Comparison of ENCODE assay signal across 13 mouse cellular contexts in the genomic region with DNA sequence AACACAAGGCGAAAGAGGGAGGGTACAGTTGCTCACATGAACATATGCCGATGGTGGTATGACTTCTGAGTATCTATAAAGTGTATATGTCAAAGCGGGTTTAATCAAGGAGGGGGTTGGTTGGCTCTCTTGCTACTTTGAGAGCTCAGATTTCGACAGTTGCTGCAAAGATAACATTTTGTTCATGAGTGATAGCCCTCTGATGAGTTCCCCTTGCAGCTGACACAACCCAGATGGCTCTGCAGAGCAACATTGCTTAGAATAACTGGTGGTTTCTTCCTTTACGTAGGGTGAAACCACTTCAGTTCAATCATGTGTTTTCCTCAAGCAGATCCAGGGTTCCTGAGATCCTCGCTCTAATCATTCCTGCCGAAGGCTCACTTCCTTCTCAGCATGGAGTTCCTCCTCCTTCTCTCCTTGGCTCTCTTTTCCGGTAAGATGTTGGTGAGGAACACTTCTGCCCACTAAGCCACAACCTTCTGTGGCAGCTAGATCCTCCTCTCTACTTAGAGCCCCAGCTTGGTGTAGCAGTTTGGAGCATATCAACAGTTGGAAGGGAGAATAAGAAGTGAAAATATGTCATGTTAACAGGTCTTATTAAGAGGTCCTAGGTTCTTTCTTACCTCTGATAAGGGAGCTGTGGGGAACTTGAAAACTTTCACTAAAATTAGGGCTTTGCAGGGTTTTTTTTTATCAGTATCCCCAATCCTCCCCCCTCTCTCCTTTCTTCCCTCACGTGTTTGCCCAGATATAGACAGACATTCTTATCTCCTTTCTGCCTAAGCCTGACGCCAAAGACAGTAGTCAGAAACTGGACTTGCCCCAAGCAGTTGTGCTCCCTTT. TPM values are rescaled to one million over a fixed set of nuclear protein-coding genes. Genes with fewer than 3 reads are reported as not detected.
DNase-seq lines count a peak whose midpoint lies in the region; ATAC-seq and TF ChIP-seq lines count a peak whose summit lies in the region.
"Had no signal": no experiment of that assay in that cellular context is flagged by ENCODE, and none has a peak within 500 bp of the region (broad histone marks: within the 10 kb centered on the region; RNA-seq: fewer than 3 reads in every experiment).

No protein-coding gene starts in this region.

- ATAC-seq in heart, embryonic 15.5 days (replicated peaks; ENCODE audit: insufficient number of reproducible peaks, insufficient read depth, low FRiP score, low read depth), result no peak; the same call in 1 of the 2 replicates
- no peak for ATAC-seq in midbrain, embryonic 11.5 days (ENCODE audit: low FRiP score)
- ATAC-seq in midbrain, embryonic 13.5 days, result no peak
- peak; percentile 19 to 48; a peak in 2 of 4 replicates for ATAC-seq in hematopoietic stem cell, adult 5-6 weeks (replicated peaks in 1 of 2; ENCODE audit: insufficient read depth in 1 of 2, low FRiP score in 2 of 2, low TSS enrichment in 1 of 2, low read depth in 1 of 2, poor library complexity in 2 of 2, severe bottlenecking in 2 of 2)
- ATAC-seq in hindbrain, postnatal 0 days, result no peak
- ATAC-seq: forebrain, embryonic 16.5 days had no signal

- H3K9me3 ChIP-seq in heart, embryonic 15.5 days (replicated peaks), result no peaks in the 10 kb centered on the region
- H3K9me3 ChIP-seq in heart, embryonic 10.5 days, result no peaks in the 10 kb centered on the region
- no peaks in the 10 kb centered on the region for H3K9me3 ChIP-seq in midbrain, embryonic 11.5 days (ENCODE audit: control insufficient read depth, low read length)
- no peaks in the 10 kb centered on the region for H3K9me3 ChIP-seq in midbrain, embryonic 13.5 days
- H3K9me3 ChIP-seq in hindbrain, postnatal 0 days (ENCODE audit: low read length), result no peaks in the 10 kb centered on the region

- no peak overlapping the region for H3ac ChIP-seq in myocyte (ENCODE audit: control insufficient read depth, insufficient read length)

- H3K4me2 ChIP-seq in heart, embryonic 15.5 days, result peak overlapping the region; percentile 17; the same call in 1 of the 2 replicates
- no peak overlapping the region for H3K4me2 ChIP-seq in midbrain, embryonic 11.5 days
- no peak overlapping the region for H3K4me2 ChIP-seq in midbrain, embryonic 13.5 days (replicated peaks)
- peak overlapping the region; percentile 40 for H3K4me2 ChIP-seq in myocyte (ENCODE audit: low read depth)
- H3K4me2 ChIP-seq in hindbrain, postnatal 0 days (ENCODE audit: low read depth, low read length), result no peak overlapping the region

- DNase-seq in heart, embryonic 10.5 days (ENCODE audit: low spot score), result no peak
- peak; percentile 67 for DNase-seq in midbrain, embryonic 11.5 days (ENCODE audit: low spot score, missing footprints)
- no peak for DNase-seq in cerebellum, postnatal 25 days
- no peak for DNase-seq in hindbrain, postnatal 0 days (ENCODE audit: low spot score)
- DNase-seq: adrenal gland, postnatal 14 days; cerebellum, adult 2 months; left cerebral cortex, postnatal 4 days had no signal

- TF ChIP-seq CTCF in hindbrain, postnatal 0 days (IDR thresholded peaks at IDR 0.05; ENCODE audit: low read depth), result no peak

- H3K27ac ChIP-seq in heart, embryonic 15.5 days, result 0 out of 2 replicates have a peak overlapping the region, but pooled peaks have one; percentile 20
- no peak overlapping the region for H3K27ac ChIP-seq in heart, embryonic 10.5 days
- H3K27ac ChIP-seq in midbrain, embryonic 11.5 days (ENCODE audit: low read depth, low read length), result no peak overlapping the region
- H3K27ac ChIP-seq in midbrain, embryonic 13.5 days, result no peak overlapping the region
- no peak overlapping the region for H3K27ac ChIP-seq in hindbrain, postnatal 0 days

- H3K9ac ChIP-seq in heart, embryonic 15.5 days, result no peak overlapping the region
- no peak overlapping the region for H3K9ac ChIP-seq in midbrain, embryonic 11.5 days (ENCODE audit: low read length)
- H3K9ac ChIP-seq in midbrain, embryonic 13.5 days (replicated peaks), result no peak overlapping the region
- no peak overlapping the region for H3K9ac ChIP-seq in hindbrain, postnatal 0 days (replicated peaks; ENCODE audit: low read length)

- H3K79me2 ChIP-seq in myocyte (ENCODE audit: control insufficient read depth, insufficient read depth), result no peaks in the 10 kb centered on the region

- no peaks in the 10 kb centered on the region for H3K27me3 ChIP-seq in heart, embryonic 15.5 days
- no peaks in the 10 kb centered on the region for H3K27me3 ChIP-seq in heart, embryonic 10.5 days (ENCODE audit: insufficient read depth, poor library complexity, severe bottlenecking)
- no peaks in the 10 kb centered on the region for H3K27me3 ChIP-seq in midbrain, embryonic 11.5 days (ENCODE audit: control insufficient read depth, insufficient read depth, low read length)
- H3K27me3 ChIP-seq in midbrain, embryonic 13.5 days, result no peaks in the 10 kb centered on the region
- no peaks in the 10 kb centered on the region for H3K27me3 ChIP-seq in myocyte (ENCODE audit: control insufficient read depth, insufficient read depth, insufficient read length)
- H3K27me3 ChIP-seq in hindbrain, postnatal 0 days (ENCODE audit: insufficient read depth, low read length), result no peaks in the 10 kb centered on the region
- H3K27me3 ChIP-seq: CH12.LX had no signal

- H3K4me1 ChIP-seq in heart, embryonic 15.5 days (replicated peaks), result peaks cover 26% of the 10 kb centered on the region
- H3K4me1 ChIP-seq in heart, embryonic 10.5 days, result peaks cover 36% of the 10 kb centered on the region
- H3K4me1 ChIP-seq in midbrain, embryonic 11.5 days (ENCODE audit: control insufficient read depth, insufficient read depth, low read length), result no peaks in the 10 kb centered on the region
- no peaks in the 10 kb centered on the region for H3K4me1 ChIP-seq in midbrain, embryonic 13.5 days (replicated peaks)
- no peaks in the 10 kb centered on the region for H3K4me1 ChIP-seq in hindbrain, postnatal 0 days (ENCODE audit: insufficient read depth, low read length)

- 12% methylated on average over 10 of the region's 10 CpGs for WGBS in heart, embryonic 15.5 days
- 17% methylated on average over 10 of the region's 10 CpGs for WGBS in heart, embryonic 10.5 days
- WGBS in midbrain, embryonic 11.5 days, result 79% methylated on average over 10 of the region's 10 CpGs
- WGBS in midbrain, embryonic 13.5 days, result 85% methylated on average over 10 of the region's 10 CpGs
- WGBS in hindbrain, postnatal 0 days, result 80% methylated on average over 10 of the region's 10 CpGs

- H3K4me3 ChIP-seq in heart, embryonic 15.5 days, result no peak overlapping the region
- no peak overlapping the region for H3K4me3 ChIP-seq in heart, embryonic 10.5 days
- H3K4me3 ChIP-seq in midbrain, embryonic 11.5 days (ENCODE audit: low read depth, low read length), result no peak overlapping the region
- no peak overlapping the region for H3K4me3 ChIP-seq in midbrain, embryonic 13.5 days (replicated peaks)
- no peak overlapping the region for H3K4me3 ChIP-seq in myocyte
- H3K4me3 ChIP-seq in hindbrain, postnatal 0 days (ENCODE audit: low read length), result no peak overlapping the region

- TF ChIP-seq POLR2A in myocyte (IDR thresholded peaks at IDR 0.05; ENCODE audit: insufficient read length, low read depth), result no peak

- no peaks in the 10 kb centered on the region for H3K36me3 ChIP-seq in heart, embryonic 15.5 days
- H3K36me3 ChIP-seq in heart, embryonic 10.5 days, result no peaks in the 10 kb centered on the region
- H3K36me3 ChIP-seq in midbrain, embryonic 11.5 days (ENCODE audit: control insufficient read depth, insufficient read depth, low read length), result no peaks in the 10 kb centered on the region
- no peaks in the 10 kb centered on the region for H3K36me3 ChIP-seq in midbrain, embryonic 13.5 days
- H3K36me3 ChIP-seq in myocyte (ENCODE audit: control insufficient read depth, insufficient read depth), result no peaks in the 10 kb centered on the region
- no peaks in the 10 kb centered on the region for H3K36me3 ChIP-seq in hindbrain, postnatal 0 days (ENCODE audit: insufficient read depth, low read length)

RNA-seq across cellular contexts. Expression of gene I830077J02Rik, which starts 18.4 kb away (rescaled TPM):
- polyA plus RNA-seq in heart, embryonic 15.5 days (2015; fragmentation: Nextera tagmentation; extraction: Ambion mirVana), result 0.76 and 1.8 TPM in 2 replicates
- 2.0 and 3.4 TPM in 2 replicates for polyA plus RNA-seq in heart, embryonic 10.5 days (2016; fragmentation: Nextera tagmentation; extraction: Ambion mirVana)
- polyA plus RNA-seq in midbrain, embryonic 11.5 days (2014; fragmentation: Nextera tagmentation; extraction: Ambion mirVana), result 0.63 and 0.83 TPM in 2 replicates
- polyA plus RNA-seq in midbrain, embryonic 13.5 days (2015; fragmentation: Nextera tagmentation; extraction: Ambion mirVana), result 0.39 and 0.41 TPM in 2 replicates
- 3.9 and 7.4 TPM in 2 replicates for total RNA-seq in hematopoietic stem cell, adult 5-6 weeks (2017)
- 0.07 TPM for polyA plus RNA-seq in myocyte (2012; fragmentation: generic; extraction: Trizol)
- total RNA-seq in hindbrain, postnatal 0 days (2014; rRNA removed), result 0.14 and 0.21 TPM in 2 replicates
- polyA plus RNA-seq in hindbrain, postnatal 0 days (2015; fragmentation: Nextera tagmentation; extraction: Ambion mirVana), result 0.39 and 0.41 TPM in 2 replicates
- polyA plus RNA-seq: forebrain, embryonic 16.5 days had no signal

RNA-seq across cellular contexts. Expression of gene Tmigd3, which starts 43.4 kb away (rescaled TPM):
- 0.46 and 0.50 TPM in 2 replicates for polyA plus RNA-seq in heart, embryonic 15.5 days (2015; fragmentation: Nextera tagmentation; extraction: Ambion mirVana)
- 0.70 and 0.73 TPM in 2 replicates for polyA plus RNA-seq in heart, embryonic 10.5 days (2016; fragmentation: Nextera tagmentation; extraction: Ambion mirVana)
- not detected in 2 replicates for polyA plus RNA-seq in midbrain, embryonic 11.5 days (2014; fragmentation: Nextera tagmentation; extraction: Ambion mirVana)
- polyA plus RNA-seq in midbrain, embryonic 13.5 days (2015; fragmentation: Nextera tagmentation; extraction: Ambion mirVana), result not detected in 2 replicates
- total RNA-seq in hematopoietic stem cell, adult 5-6 weeks (2017), result 1.8 TPM in 1 of 2 replicates, not detected in the other
- 0.48 TPM for polyA plus RNA-seq in myocyte (2012; fragmentation: generic; extraction: Trizol)
- not detected in 2 replicates for total RNA-seq in hindbrain, postnatal 0 days (2014; rRNA removed)
- polyA plus RNA-seq in hindbrain, postnatal 0 days (2015; fragmentation: Nextera tagmentation; extraction: Ambion mirVana), result not detected in 2 replicates
- total RNA-seq: adrenal gland, postnatal 14 days; left cerebral cortex, postnatal 4 days had no signal
- polyA plus RNA-seq: forebrain, embryonic 16.5 days had no signal

RNA-seq across cellular contexts. Expression of gene Adora3, which starts 43.4 kb away (rescaled TPM):
- 0.19 and 0.32 TPM in 2 replicates for polyA plus RNA-seq in heart, embryonic 15.5 days (2015; fragmentation: Nextera tagmentation; extraction: Ambion mirVana)
- not detected in 2 replicates for polyA plus RNA-seq in heart, embryonic 10.5 days (2016; fragmentation: Nextera tagmentation; extraction: Ambion mirVana)
- not detected in 2 replicates for polyA plus RNA-seq in midbrain, embryonic 11.5 days (2014; fragmentation: Nextera tagmentation; extraction: Ambion mirVana)
- polyA plus RNA-seq in midbrain, embryonic 13.5 days (2015; fragmentation: Nextera tagmentation; extraction: Ambion mirVana), result 0.24 TPM in 1 of 2 replicates, not detected in the other
- 0.38 TPM in 1 of 2 replicates, not detected in the other for total RNA-seq in hematopoietic stem cell, adult 5-6 weeks (2017)
- not detected for polyA plus RNA-seq in myocyte (2012; fragmentation: generic; extraction: Trizol)
- total RNA-seq in hindbrain, postnatal 0 days (2014; rRNA removed), result 0.16 and 0.93 TPM in 2 replicates
- 0.18 and 0.32 TPM in 2 replicates for polyA plus RNA-seq in hindbrain, postnatal 0 days (2015; fragmentation: Nextera tagmentation; extraction: Ambion mirVana)

RNA-seq across cellular contexts. Expression of gene Wdr77, which starts 45.1 kb away (rescaled TPM):
- polyA plus RNA-seq in heart, embryonic 15.5 days (2015; fragmentation: Nextera tagmentation; extraction: Ambion mirVana), result 69.9 and 92.3 TPM in 2 replicates
- polyA plus RNA-seq in heart, embryonic 10.5 days (2016; fragmentation: Nextera tagmentation; extraction: Ambion mirVana), result 124 and 146 TPM in 2 replicates
- polyA plus RNA-seq in midbrain, embryonic 11.5 days (2014; fragmentation: Nextera tagmentation; extraction: Ambion mirVana), result 132 and 136 TPM in 2 replicates
- 107 TPM in 2 replicates for polyA plus RNA-seq in midbrain, embryonic 13.5 days (2015; fragmentation: Nextera tagmentation; extraction: Ambion mirVana)
- 40.0 and 44.0 TPM in 2 replicates for total RNA-seq in hematopoietic stem cell, adult 5-6 weeks (2017)
- 48.8 TPM for polyA plus RNA-seq in myocyte (2012; fragmentation: generic; extraction: Trizol)
- total RNA-seq in hindbrain, postnatal 0 days (2014; rRNA removed), result 66.7 and 70.7 TPM in 2 replicates
- 85.1 and 88.0 TPM in 2 replicates for polyA plus RNA-seq in hindbrain, postnatal 0 days (2015; fragmentation: Nextera tagmentation; extraction: Ambion mirVana)

RNA-seq across cellular contexts. Expression of gene Atp5f1, which starts 45.8 kb away (rescaled TPM):
- polyA plus RNA-seq in heart, embryonic 15.5 days (2015; fragmentation: Nextera tagmentation; extraction: Ambion mirVana), result 760 and 907 TPM in 2 replicates
- polyA plus RNA-seq in heart, embryonic 10.5 days (2016; fragmentation: Nextera tagmentation; extraction: Ambion mirVana), result 677 and 779 TPM in 2 replicates
- 566 and 581 TPM in 2 replicates for polyA plus RNA-seq in midbrain, embryonic 11.5 days (2014; fragmentation: Nextera tagmentation; extraction: Ambion mirVana)
- 541 and 556 TPM in 2 replicates for polyA plus RNA-seq in midbrain, embryonic 13.5 days (2015; fragmentation: Nextera tagmentation; extraction: Ambion mirVana)
- total RNA-seq in hematopoietic stem cell, adult 5-6 weeks (2017), result 347 and 404 TPM in 2 replicates
- polyA plus RNA-seq in myocyte (2012; fragmentation: generic; extraction: Trizol), result 329 TPM
- 233 and 276 TPM in 2 replicates for total RNA-seq in hindbrain, postnatal 0 days (2014; rRNA removed)
- polyA plus RNA-seq in hindbrain, postnatal 0 days (2015; fragmentation: Nextera tagmentation; extraction: Ambion mirVana), result 607 and 619 TPM in 2 replicates

Comparison
In these comparisons a context has a peak if more than half of its experiments do, and no peak if none do; other contexts are left out.
1. ATAC-seq: peak in hematopoietic stem cell, adult 5-6 weeks (2 of 2); none in heart, embryonic 15.5 days (single experiment), midbrain, embryonic 11.5 days (single experiment), midbrain, embryonic 13.5 days (single experiment) and hindbrain, postnatal 0 days (single experiment).
2. H3K4me2 ChIP-seq: peak in heart, embryonic 15.5 days (single experiment) and myocyte (single experiment); none in midbrain, embryonic 11.5 days (single experiment), midbrain, embryonic 13.5 days (single experiment) and hindbrain, postnatal 0 days (single experiment).